Mouse (Mus musculus): Measurements from ENCODE around the gene Arhgap28. TPM values are rescaled to one million over a fixed set of nuclear protein-coding genes. Genes with fewer than 3 reads are reported as not detected.
"Not testable (repeated sequence)": the region's sequence is repeated elsewhere in the genome, so short reads cannot be mapped to it uniquely, and the experiment has no call there.

Gene Arhgap28
- total RNA-seq, 2 experiments from 2014 or later = 0.45 to 0.99 TPM

GRCm38 (mm10) chr17:67889481-67890325, 114.2 kb downstream of the Arhgap28 start:
- no peak for DNase-seq (ENCODE audit: low spot score in 2 of 2)

- no peak for DNase-seq (ENCODE audit: low spot score in 2 of 2)
Measured at GRCm38 (mm10) chr17:67888081-67888480, 115.8 kb downstream of the Arhgap28 start.

GRCm38 (mm10) chr17:67886326-67886725, 117.6 kb downstream of the Arhgap28 start:
- no peak for DNase-seq (ENCODE audit: low spot score in 2 of 2)

- no peak for DNase-seq (ENCODE audit: low spot score in 2 of 2)
Measured at GRCm38 (mm10) chr17:67877599-67877998, 126.3 kb downstream of the Arhgap28 start.

GRCm38 (mm10) chr17:67869731-67870601, 134.0 kb downstream of the Arhgap28 start:
- DNase-seq (ENCODE audit: low spot score in 2 of 2) = peak; percentile 68 to 71

GRCm38 (mm10) chr17:67866541-67867241, 137.2 kb downstream of the Arhgap28 start:
- DNase-seq (ENCODE audit: low spot score in 2 of 2) = no peak

GRCm38 (mm10) chr17:67866026-67866425, 137.9 kb downstream of the Arhgap28 start:
- DNase-seq (ENCODE audit: low spot score in 2 of 2) = no peak

- no peak for DNase-seq (ENCODE audit: low spot score in 2 of 2)
Measured at GRCm38 (mm10) chr17:67864912-67865311, 139.0 kb downstream of the Arhgap28 start.

- DNase-seq (ENCODE audit: low spot score in 2 of 2) = no peak
Measured at GRCm38 (mm10) chr17:67864363-67864762, 139.6 kb downstream of the Arhgap28 start.

GRCm38 (mm10) chr17:67861744-67862535, 142.0 kb downstream of the Arhgap28 start:
- peak; percentile 63 to 75 for DNase-seq (ENCODE audit: low spot score in 2 of 2)

GRCm38 (mm10) chr17:67861080-67861630, 142.8 kb downstream of the Arhgap28 start:
- DNase-seq (ENCODE audit: low spot score in 2 of 2) = no peak

- DNase-seq (ENCODE audit: low spot score in 2 of 2) = not testable (repeated sequence)
Measured at GRCm38 (mm10) chr17:67841494-67841893, 162.4 kb downstream of the Arhgap28 start.

- DNase-seq (ENCODE audit: low spot score in 2 of 2) = no peak
Measured at GRCm38 (mm10) chr17:67838948-67839347, 165.0 kb downstream of the Arhgap28 start.

- peak; percentile 75 to 85 for DNase-seq (ENCODE audit: low spot score in 2 of 2)
Measured at GRCm38 (mm10) chr17:67837351-67838090, 166.4 kb downstream of the Arhgap28 start.

- no peak for DNase-seq (ENCODE audit: low spot score in 2 of 2)
Measured at GRCm38 (mm10) chr17:67836146-67836895, 167.6 kb downstream of the Arhgap28 start.

- no peak for DNase-seq (ENCODE audit: low spot score in 2 of 2)
Measured at GRCm38 (mm10) chr17:67827431-67827830, 176.5 kb downstream of the Arhgap28 start.

GRCm38 (mm10) chr17:67816916-67817315, 187.0 kb downstream of the Arhgap28 start:
- no peak for DNase-seq (ENCODE audit: low spot score in 2 of 2)

GRCm38 (mm10) chr17:67815720-67816119, 188.2 kb downstream of the Arhgap28 start:
- DNase-seq (ENCODE audit: low spot score in 2 of 2) = no peak

- DNase-seq (ENCODE audit: low spot score in 2 of 2) = no peak
Measured at GRCm38 (mm10) chr17:67813666-67814065, 190.3 kb downstream of the Arhgap28 start.

Measured in layer of hippocampus, postnatal 14 days (tissue).